Mouse (Mus musculus): ENCODE results near the gene Appbp2. TPM values are rescaled to one million over a fixed set of nuclear protein-coding genes. Genes with fewer than 3 reads are reported as not detected.
A peak's percentile ranks its signal among the peaks of the same experiment; 100 is the strongest.
"Not testable (repeated sequence)": the region's sequence is repeated elsewhere in the genome, so short reads cannot be mapped to it uniquely, and the experiment has no call there.

The Appbp2 gene
- polyA plus RNA-seq, 1 experiment = 12.4 TPM

DNA sequence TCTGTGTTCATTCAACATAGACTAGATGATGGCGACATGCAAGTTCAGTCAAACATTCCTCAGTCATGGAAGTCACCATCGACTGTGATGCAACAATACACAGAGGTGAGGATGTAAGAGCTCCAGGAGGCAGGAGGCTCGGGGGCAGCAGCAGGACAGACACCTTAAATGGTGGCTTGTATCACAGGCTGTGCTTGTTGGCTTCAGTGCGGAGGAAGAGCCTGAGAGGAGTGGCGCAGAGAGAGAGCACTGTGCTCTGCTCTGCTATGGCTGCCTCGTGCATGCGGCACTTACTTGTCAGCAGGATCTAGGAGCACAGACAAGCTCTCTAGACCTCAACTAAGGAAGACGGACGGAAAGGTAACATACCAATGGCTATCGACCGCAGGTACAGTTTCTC lies 40.7 kb downstream of the Appbp2 start:
- Histone ChIP-seq H3K4me3 (ENCODE audit: insufficient read depth, low read depth, low read length) (no peak overlapping the region), H3K4me1 (ENCODE audit: control insufficient read depth, insufficient read depth, insufficient read length, low read length) (no peaks in the 10 kb centered on the region), H3K27ac (replicated peaks; ENCODE audit: low read depth, low read length) (no peak overlapping the region)

GRCm38 (mm10) chr11:85190741-85191140 lies 44.2 kb downstream of the Appbp2 start:
- H3K27ac ChIP-seq (replicated peaks; ENCODE audit: low read depth, low read length) = no peak overlapping the region
- H3K4me1 ChIP-seq (ENCODE audit: control insufficient read depth, insufficient read depth, insufficient read length, low read length) = no peaks in the 10 kb centered on the region
- no peak overlapping the region for H3K4me3 ChIP-seq (ENCODE audit: insufficient read depth, low read depth, low read length)

GRCm38 (mm10) chr11:85189110-85189509 lies 45.8 kb downstream of the Appbp2 start:
- Histone ChIP-seq H3K27ac (replicated peaks; ENCODE audit: low read depth, low read length) (no peak overlapping the region), H3K4me1 (ENCODE audit: control insufficient read depth, insufficient read depth, insufficient read length, low read length) (no peaks in the 10 kb centered on the region), H3K4me3 (ENCODE audit: insufficient read depth, low read depth, low read length) (no peak overlapping the region)

DNA sequence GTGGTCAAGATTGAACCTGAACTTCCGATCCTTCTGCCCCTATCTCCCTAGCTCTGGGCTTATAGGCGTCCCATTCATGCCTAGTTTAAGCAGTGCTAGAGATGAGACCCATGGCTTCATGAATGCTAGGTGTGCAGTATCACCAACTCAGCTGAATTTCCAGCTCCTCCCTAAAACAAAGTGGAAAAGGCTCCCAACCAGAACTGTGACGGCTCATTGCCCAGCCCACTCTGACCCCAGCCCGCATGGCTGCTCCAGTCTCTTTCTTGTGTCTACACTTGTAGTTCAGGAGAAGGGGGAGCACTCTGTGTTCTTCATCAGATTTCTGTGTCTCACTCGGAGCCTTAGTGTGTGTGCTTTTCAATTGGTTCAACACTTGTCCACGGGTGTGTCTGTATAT lies 50.1 kb downstream of the Appbp2 start:
- Histone ChIP-seq H3K4me3 (ENCODE audit: insufficient read depth, low read depth, low read length) (no peak overlapping the region), H3K27ac (replicated peaks; ENCODE audit: low read depth, low read length) (no peak overlapping the region), H3K4me1 (ENCODE audit: control insufficient read depth, insufficient read depth, insufficient read length, low read length) (no peaks in the 10 kb centered on the region)

- Histone ChIP-seq H3K4me1 (ENCODE audit: control insufficient read depth, insufficient read depth, insufficient read length, low read length) (no peaks in the 10 kb centered on the region), H3K27ac (replicated peaks; ENCODE audit: low read depth, low read length) (no peak overlapping the region), H3K4me3 (ENCODE audit: insufficient read depth, low read depth, low read length) (no peak overlapping the region)
Measured at GRCm38 (mm10) chr11:85184082-85184481, 50.8 kb downstream of the Appbp2 start.

GRCm38 (mm10) chr11:85183284-85183779 lies 51.6 kb downstream of the Appbp2 start:
- Histone ChIP-seq H3K27ac (replicated peaks; ENCODE audit: low read depth, low read length) (no peak overlapping the region), H3K4me3 (ENCODE audit: insufficient read depth, low read depth, low read length) (peak overlapping the region; percentile 45), H3K4me1 (ENCODE audit: control insufficient read depth, insufficient read depth, insufficient read length, low read length) (no peaks in the 10 kb centered on the region)

GRCm38 (mm10) chr11:85182617-85183283 lies 52.2 kb downstream of the Appbp2 start:
- H3K4me3 ChIP-seq (ENCODE audit: insufficient read depth, low read depth, low read length) = peak overlapping the region; percentile 45
- H3K4me1 ChIP-seq (ENCODE audit: control insufficient read depth, insufficient read depth, insufficient read length, low read length) = no peaks in the 10 kb centered on the region
- no peak overlapping the region for H3K27ac ChIP-seq (replicated peaks; ENCODE audit: low read depth, low read length)

GRCm38 (mm10) chr11:85178413-85178812 lies 56.5 kb downstream of the Appbp2 start:
- H3K4me3 ChIP-seq (ENCODE audit: insufficient read depth, low read depth, low read length) = no peak overlapping the region
- no peak overlapping the region for H3K27ac ChIP-seq (replicated peaks; ENCODE audit: low read depth, low read length)
- no peaks in the 10 kb centered on the region for H3K4me1 ChIP-seq (ENCODE audit: control insufficient read depth, insufficient read depth, insufficient read length, low read length)

DNA sequence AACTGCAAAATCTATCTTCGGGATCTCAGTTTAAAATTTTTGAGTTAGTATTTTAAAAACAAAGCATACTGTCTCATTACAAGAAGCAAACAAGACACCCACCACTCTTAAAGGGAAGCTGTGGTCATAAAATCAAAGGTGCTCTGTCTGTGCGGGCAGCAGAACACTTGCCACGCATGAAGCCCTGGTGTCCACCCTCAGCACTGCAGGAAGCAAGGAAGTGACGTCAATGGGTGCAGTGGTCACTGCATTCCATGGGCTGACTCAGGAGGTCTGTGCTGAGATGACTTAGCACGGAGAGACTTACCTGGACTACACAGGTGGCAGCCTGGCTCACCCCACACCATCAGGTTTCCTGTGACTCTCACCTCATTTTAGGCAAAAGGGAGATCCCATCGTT lies 57.2 kb downstream of the Appbp2 start:
- no peak overlapping the region for H3K27ac ChIP-seq (replicated peaks; ENCODE audit: low read depth, low read length)
- H3K4me1 ChIP-seq (ENCODE audit: control insufficient read depth, insufficient read depth, insufficient read length, low read length) = no peaks in the 10 kb centered on the region

GRCm38 (mm10) chr11:85175941-85176340 lies 59.0 kb downstream of the Appbp2 start:
- H3K27ac ChIP-seq (replicated peaks; ENCODE audit: low read depth, low read length) = no peak overlapping the region
- no peaks in the 10 kb centered on the region for H3K4me1 ChIP-seq (ENCODE audit: control insufficient read depth, insufficient read depth, insufficient read length, low read length)
- H3K4me3 ChIP-seq (ENCODE audit: insufficient read depth, low read depth, low read length) = no peak overlapping the region

More for the DNA sequence above, 57.2 kb downstream of the Appbp2 start:
- H3K4me3 ChIP-seq (ENCODE audit: insufficient read depth, low read depth, low read length) = no peak overlapping the region

GRCm38 (mm10) chr11:85170833-85171232 lies 64.1 kb downstream of the Appbp2 start:
- no peak overlapping the region for H3K4me3 ChIP-seq (ENCODE audit: insufficient read depth, low read depth, low read length)

GRCm38 (mm10) chr11:85170058-85170740 lies 64.7 kb downstream of the Appbp2 start, which contains the start of gene 1700125H20Rik:
Gene 1700125H20Rik, plus strand, starts transcription at chr11:85170404.
- no peak within 1 kb of the TSS for H3K27ac ChIP-seq (replicated peaks; ENCODE audit: low read depth, low read length)
- H3K4me1 ChIP-seq (ENCODE audit: control insufficient read depth, insufficient read depth, insufficient read length, low read length) = no peaks in the 10 kb centered on the region
- peak within 1 kb of the TSS; percentile 46 for H3K4me3 ChIP-seq (ENCODE audit: insufficient read depth, low read depth, low read length)

More at GRCm38 (mm10) chr11:85170833-85171232, 64.1 kb downstream of the Appbp2 start:
- Histone ChIP-seq H3K4me1 (ENCODE audit: control insufficient read depth, insufficient read depth, insufficient read length, low read length) (no peaks in the 10 kb centered on the region), H3K27ac (replicated peaks; ENCODE audit: low read depth, low read length) (no peak overlapping the region)

DNA sequence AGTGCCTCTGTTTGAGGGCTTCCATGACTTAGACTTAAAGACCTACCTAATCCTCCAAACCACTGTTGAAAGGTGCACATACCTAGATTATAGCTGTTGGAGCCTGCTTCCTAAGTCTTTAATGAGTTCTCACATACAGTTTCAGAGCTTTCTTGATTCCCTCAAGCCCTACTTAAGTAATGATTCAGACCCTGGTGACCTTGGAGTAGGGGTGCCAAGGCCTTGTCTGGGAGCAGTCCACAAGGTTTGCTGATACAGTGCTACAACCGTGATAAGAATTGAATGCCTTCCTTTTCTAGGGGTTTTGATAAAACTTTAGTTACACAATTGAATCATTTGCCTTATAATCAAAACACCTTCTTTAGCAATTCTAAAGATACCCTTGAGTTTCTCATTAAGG lies 67.4 kb downstream of the Appbp2 start:
- H3K4me1 ChIP-seq (ENCODE audit: control insufficient read depth, insufficient read depth, insufficient read length, low read length) = no peaks in the 10 kb centered on the region

DNA sequence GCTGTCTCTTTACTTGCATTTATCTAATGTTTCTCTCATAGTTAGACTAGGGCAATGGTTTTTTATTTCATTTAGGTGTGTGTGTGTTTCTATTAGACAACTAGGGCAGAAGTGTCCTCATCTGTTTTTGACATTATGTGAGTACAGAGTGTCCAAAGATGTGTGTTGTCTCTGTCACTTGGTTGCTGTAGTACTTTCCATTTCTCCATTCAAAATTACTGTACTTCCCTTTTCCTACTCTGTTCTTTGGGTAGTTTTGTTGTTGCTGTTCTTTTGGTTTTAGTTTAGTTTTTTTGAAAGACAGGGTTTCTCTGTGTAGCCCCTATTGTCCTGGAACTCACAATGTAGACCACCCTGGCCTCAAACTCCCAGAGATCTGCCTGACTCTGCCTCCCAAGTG lies 70.6 kb downstream of the Appbp2 start:
- Histone ChIP-seq H3K4me1 (ENCODE audit: control insufficient read depth, insufficient read depth, insufficient read length, low read length) (no peaks in the 10 kb centered on the region), H3K4me3 (ENCODE audit: insufficient read depth, low read depth, low read length) (no peak overlapping the region), H3K27ac (replicated peaks; ENCODE audit: low read depth, low read length) (no peak overlapping the region)

More for the DNA sequence above, 67.4 kb downstream of the Appbp2 start:
- Histone ChIP-seq H3K4me3 (ENCODE audit: insufficient read depth, low read depth, low read length) (no peak overlapping the region), H3K27ac (replicated peaks; ENCODE audit: low read depth, low read length) (no peak overlapping the region)

- H3K4me1 ChIP-seq (ENCODE audit: control insufficient read depth, insufficient read depth, insufficient read length, low read length); H3K4me3 ChIP-seq (ENCODE audit: insufficient read depth, low read depth, low read length); H3K27ac ChIP-seq (replicated peaks; ENCODE audit: low read depth, low read length): not testable (repeated sequence)
Measured at GRCm38 (mm10) chr11:85163014-85163413, 71.9 kb downstream of the Appbp2 start.

DNA sequence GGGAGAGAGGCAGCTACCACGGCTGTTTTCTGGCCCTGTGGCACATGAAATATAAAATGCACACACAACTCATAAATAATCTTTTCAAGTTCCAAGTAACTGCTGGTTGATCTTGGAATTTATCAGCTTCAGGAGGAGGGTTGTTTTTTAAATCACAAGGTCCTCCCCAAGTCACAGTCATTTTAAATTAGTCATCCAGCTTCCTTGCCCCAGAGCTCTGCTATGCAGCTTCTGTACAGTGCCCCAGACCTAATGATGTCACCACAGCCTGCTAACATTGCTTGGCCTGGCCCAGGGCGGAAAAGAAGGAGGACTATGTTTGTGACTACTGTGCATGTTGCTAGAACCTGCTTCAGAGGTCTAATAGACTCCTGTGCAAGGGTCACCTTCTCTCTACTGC lies 77.6 kb downstream of the Appbp2 start:
- no peak overlapping the region for H3K27ac ChIP-seq (replicated peaks; ENCODE audit: low read depth, low read length)
- H3K4me3 ChIP-seq (ENCODE audit: insufficient read depth, low read depth, low read length) = no peak overlapping the region
- no peaks in the 10 kb centered on the region for H3K4me1 ChIP-seq (ENCODE audit: control insufficient read depth, insufficient read depth, insufficient read length, low read length)

Measured in brown adipose tissue, adult 24 weeks (tissue).